Mouse (Mus musculus) heart, adult 18-20 months (tissue): ENCODE data around the gene Eaf2. TPM values are rescaled to one million over a fixed set of nuclear protein-coding genes. Genes with fewer than 3 reads are reported as not detected.
"Not testable (repeated sequence)": the region's sequence is repeated elsewhere in the genome, so short reads cannot be mapped to it uniquely, and the experiment has no call there.

Experiments used
- DNase-seq, 2 experiments: peaks; one replicate each; pipeline ENCODE4 v3.0.0; 2021 to 2022; ENCODE audit warnings: mixed read lengths in 1 of 2
- total RNA-seq, 2 experiments: library from RNA; stranded (reverse); gene quantifications; 2 replicates each; pipeline ENCODE4 v1.2.3; 2021

Gene Eaf2
- total RNA-seq, 2 experiments from 2014 or later = 1.2 to 1.5 TPM

- not testable (repeated sequence) for DNase-seq
Measured at GRCm38 (mm10) chr16:36846894-36847293, 27.9 kb downstream of the Eaf2 start.

DNA sequence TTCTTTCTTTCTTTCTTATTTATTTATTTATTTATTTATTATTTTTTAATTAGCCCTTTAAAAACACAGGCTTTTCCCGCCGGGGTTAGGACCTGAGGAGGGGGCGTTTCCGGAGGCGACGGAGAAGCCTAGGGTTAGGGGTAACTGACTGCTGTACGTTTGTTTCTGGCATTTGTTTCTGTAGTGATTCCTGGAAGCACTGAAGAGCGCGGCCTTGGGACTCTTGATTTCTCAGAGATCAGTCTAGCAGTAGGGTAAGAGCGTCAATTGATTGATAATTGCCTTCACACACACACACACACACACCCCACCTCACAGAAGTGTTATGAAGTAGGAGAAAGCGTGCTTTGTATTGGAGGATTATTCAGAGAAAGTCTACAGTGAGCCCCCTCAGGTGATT, 46.0 kb downstream of the Eaf2 start:
- peak in 1 of 2 experiments; percentile 9 for DNase-seq

DNA sequence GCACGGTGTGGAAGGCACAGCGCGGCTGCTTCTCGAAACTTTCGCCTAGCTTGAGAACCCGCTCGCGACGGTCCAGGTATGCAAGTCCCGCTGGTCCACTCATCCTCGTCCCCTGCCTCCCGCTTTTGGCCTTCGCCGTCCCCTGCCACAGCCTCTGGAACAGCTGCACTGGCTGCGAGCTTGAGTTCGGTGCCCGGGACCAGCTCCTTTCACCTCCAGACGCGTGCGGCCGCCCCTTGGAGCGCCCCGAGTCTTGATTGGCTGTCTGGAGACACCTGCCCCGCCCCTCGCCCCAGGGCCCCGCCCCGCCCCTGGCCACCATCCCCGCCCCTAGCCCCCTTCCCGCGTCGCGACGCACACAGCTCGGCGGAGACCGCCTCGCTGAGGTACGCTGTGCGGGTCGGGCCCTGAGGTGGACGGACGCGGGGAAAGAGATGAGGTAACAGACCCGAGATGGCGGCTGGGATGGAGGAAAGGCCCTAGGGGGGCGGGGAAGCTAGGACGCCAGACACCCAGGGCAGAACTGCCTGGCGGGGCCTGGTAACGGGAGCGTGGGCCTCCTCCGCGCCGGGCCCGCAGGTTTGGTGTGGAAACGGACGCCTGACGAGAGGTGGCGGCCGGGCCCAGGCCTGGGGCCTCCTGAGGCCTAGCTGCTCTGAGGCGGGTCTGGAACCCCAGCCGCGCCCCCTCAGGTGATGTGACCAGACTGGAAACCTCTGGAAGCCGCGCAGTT, 46.6 kb downstream of the Eaf2 start, which contains the start of gene Iqcb1:
Gene Iqcb1, plus strand, starts transcription at position 332 of the 733 bp plus-strand sequence.
- DNase-seq = peak; percentile 87 to 89

- no peak for DNase-seq
Measured at GRCm38 (mm10) chr16:36827611-36828053, 47.2 kb downstream of the Eaf2 start.

DNA sequence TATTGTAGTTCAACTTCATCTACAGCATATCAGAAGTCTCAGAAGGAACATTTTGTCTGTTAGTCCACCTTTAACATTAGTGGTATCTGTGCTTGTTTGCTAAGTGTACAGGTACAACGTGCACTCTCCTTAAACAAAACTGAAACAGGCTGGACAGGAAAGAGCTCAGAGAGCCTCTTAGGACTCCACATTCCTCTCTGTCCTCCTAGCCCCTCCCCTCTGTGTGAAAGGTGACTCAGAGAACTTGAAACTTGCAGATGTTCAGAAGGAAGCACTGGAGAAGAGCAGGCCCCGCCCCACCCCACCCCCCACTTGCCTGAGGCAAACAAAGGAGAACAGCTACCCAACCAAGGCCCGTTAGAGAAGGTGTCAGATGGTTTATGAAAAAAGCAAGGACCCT, 53.3 kb downstream of the Eaf2 start:
- peak in 1 of 2 experiments; percentile 11 for DNase-seq

- no peak for DNase-seq
Measured at GRCm38 (mm10) chr16:36820747-36821146, 54.1 kb downstream of the Eaf2 start.

DNA sequence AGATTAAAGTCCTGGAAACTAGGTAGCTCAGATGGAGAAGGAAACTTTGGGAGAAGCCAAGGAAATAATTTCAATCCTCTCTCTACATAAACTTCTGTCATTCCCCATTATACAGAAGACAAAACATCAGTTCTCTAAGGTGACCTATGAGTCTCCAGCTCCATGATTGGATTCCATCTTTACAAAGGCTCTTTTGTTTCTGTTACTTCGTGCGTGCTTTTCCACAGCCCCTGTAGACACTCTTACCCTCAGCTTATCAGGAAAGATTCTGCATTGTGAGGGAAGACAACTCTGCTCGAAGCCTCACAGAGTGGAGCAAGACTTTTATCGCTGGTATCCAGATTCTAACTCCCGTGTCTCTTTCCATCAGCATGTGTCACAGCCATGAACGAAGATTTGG, 54.8 kb downstream of the Eaf2 start:
- DNase-seq = no peak

- peak; percentile 75 to 80 for DNase-seq
Measured at GRCm38 (mm10) chr16:36817321-36817926, 57.4 kb downstream of the Eaf2 start.

DNA sequence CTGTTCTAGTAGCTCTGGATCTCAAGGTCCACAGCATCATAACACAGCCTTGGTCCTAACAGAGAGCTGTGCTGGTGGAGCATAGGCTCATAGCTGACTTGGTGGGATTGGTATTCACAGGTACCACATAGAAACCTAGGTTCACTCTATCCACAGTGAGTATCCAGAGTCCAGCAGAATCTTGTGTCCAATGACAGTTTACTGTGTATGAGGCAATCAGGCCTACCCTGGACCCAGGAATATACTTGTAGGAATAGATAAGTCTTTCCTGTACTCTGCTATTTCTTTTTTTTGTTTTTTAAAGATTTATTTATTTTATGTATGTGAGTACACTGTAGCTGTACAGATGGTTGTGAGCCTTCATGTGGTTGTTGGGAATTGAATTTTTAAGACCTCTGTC, 57.9 kb downstream of the Eaf2 start:
- no peak for DNase-seq

- no peak for DNase-seq
Measured at GRCm38 (mm10) chr16:36813680-36814079, 61.1 kb downstream of the Eaf2 start.

- no peak for DNase-seq
Measured at GRCm38 (mm10) chr16:36808616-36809015, 66.2 kb downstream of the Eaf2 start.

GRCm38 (mm10) chr16:36802361-36802760, 72.4 kb downstream of the Eaf2 start:
- DNase-seq = no peak

DNA sequence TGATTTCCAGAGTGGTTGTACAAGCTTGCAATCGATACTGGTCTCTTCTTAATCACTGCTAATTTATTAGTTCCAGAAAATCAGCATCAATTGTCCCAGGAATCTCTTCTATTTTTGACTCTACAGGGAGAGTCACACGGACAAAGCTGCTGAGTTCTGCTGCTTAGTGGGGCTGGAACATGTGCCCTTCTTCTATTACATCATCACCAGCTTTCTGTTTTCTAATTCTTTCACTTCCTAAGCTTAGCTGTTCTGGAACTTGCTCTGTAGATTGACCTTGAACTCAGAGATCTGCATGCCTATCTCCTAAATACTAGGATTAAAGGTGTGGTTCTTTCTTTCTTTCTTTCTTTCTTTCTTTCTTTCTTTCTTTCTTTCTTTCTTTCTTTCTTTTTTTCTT, 76.5 kb downstream of the Eaf2 start:
- no peak for DNase-seq

DNA sequence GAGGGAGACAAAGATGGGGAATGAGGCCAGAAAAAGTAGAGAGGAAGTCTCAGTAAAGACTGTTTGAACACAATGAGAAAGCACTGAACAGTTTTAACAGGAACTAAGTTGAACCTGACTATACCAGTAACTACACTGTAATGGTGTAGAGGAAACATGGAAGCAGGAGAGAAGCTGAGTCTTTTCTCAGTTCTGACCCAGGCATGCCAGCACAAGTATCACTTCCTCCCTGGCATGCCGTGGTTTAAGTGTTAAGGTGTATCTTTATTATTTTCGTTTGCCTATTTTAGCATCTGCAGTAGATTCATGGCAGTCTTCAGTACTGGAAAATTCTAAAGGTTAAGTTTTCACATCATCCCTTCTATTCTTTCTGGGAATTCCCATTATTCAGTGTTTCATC, 79.8 kb downstream of the Eaf2 start:
- no peak for DNase-seq

GRCm38 (mm10) chr16:36790166-36790565, 84.6 kb downstream of the Eaf2 start:
- DNase-seq = no peak

DNA sequence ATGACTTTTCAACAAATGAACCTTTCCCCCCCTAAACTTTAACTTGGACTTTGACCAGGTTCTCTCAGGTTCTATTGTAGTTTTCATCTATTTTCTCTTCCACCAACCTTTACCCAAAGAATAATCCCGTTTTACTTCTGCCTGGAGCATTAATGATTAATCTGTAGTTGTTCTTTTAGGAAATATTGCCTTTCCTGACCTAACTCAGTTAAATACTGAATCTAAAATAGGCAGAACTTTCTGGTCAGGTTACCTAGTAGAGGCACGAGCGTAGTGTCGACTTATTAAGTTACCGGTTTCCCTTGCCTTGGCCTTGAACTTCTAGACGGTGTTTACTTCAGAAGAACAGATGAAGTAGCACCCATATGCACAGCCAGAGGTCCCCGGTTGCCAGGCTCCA, 88.3 kb downstream of the Eaf2 start:
- no peak for DNase-seq

DNA sequence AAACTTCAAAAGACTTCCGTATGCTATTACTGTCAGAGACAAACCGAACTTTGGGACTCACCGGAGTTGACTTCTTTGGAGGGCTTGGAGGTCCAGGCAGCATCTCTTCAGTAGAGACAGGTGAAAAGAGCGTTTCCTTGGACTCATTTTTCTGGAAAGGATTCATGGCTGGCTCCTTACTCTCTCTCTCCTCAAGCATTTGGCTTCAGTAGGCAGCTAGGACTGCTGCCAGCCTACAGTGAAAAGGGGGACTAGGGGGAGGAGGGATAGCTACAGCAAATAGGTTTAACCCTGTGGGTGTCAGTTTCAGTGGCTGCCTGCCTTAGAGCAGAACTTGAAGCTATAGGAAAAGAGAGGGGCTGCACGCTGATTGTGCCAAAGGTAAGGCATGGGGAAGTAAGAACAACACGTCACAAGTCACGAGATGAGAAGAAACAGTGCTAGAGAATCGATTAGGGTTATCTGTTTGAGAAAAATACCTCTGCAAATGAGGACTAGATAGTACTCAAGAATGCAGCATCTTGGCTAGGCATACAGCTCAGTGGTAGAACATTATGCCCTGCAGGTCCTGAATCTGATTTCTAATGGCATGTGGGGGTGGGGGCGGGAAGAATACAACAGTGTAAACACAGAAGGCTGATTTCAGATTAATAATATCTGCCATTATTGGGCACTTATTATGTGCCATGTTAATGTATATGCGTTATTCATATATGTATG, 90.0 kb downstream of the Eaf2 start, which contains the start of gene Slc15a2:
Gene Slc15a2, minus strand, starts transcription at position 369 of the 720 bp plus-strand sequence.
- peak; percentile 17 to 20 for DNase-seq

DNA sequence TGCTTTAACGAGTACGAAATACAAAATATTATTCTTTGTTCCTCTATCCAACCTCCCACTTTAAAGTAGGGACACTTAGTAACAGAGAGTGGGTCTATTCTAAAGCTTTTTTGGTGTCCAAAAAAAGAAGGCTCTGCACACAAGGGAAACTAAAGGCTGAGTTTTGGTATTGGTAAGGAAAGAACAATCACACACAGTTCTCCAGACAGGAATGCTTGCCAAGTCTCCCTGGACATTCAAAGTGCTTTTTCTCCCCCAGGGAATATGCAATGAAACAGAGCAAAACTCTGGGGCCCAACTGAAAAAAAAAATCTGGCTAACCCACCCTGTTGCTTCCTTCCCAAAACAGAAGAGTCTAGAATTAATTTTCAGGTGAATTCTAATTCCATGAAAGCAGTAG, 90.7 kb downstream of the Eaf2 start:
- no peak for DNase-seq

- DNase-seq = no peak
Measured at GRCm38 (mm10) chr16:36775658-36776057, 99.1 kb downstream of the Eaf2 start.

DNA sequence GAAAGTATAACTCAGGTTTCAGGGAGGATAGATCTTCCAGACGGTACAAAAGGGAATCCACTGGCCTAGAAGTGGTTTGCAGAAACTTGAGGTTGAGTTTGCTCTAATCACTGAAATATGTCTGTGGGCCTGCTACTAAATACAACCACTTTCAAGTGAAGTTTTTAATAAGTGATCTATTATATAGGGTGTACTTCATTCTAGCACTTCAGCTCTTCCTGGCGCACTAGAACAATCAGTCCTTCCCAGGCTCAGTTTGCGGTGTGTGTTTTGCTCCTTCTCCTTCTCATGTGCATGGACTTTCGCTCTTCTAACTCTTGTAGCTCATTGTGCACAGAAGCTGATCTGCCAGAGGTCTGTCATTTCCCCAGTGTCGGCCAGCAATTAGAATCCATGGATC, 101.8 kb downstream of the Eaf2 start:
- DNase-seq = no peak

DNA sequence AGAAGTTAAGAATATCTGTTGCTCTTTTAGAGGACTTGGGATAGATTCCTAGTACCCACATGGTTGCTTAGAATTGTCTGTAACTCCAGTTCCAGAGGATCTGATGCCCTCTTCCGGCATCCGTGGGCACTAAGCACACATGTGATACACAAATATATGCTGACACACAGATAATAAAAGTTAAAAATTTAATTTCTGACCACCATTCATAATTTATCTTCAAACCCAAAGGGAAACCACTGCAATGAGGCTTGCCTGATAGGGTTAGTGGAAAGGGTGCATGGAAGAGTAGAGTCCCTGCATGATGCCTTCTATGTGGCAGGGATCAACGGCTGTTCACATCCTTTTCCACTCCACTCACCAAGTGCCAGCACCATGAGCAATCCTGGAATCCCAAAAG, 103.1 kb downstream of the Eaf2 start:
- DNase-seq = no peak

- no peak for DNase-seq
Measured at GRCm38 (mm10) chr16:36771244-36771643, 103.6 kb downstream of the Eaf2 start.

- no peak for DNase-seq
Measured at GRCm38 (mm10) chr16:36770830-36771229, 104.0 kb downstream of the Eaf2 start.
